Mouse (Mus musculus) B cell, adult (primary cell): Measurements from ENCODE around the gene Gm3095. TPM values are rescaled to one million over a fixed set of nuclear protein-coding genes. Genes with fewer than 3 reads are reported as not detected.

Source experiments
- total RNA-seq: library from RNA; stranded (reverse); gene quantifications from 4 replicates; pipeline ENCODE4 v1.2.4, GENCODE M21; 2023; ENCODE audit not compliant: inconsistent age

Gene Gm3095
- not detected in 4 replicates for total RNA-seq

DNA sequence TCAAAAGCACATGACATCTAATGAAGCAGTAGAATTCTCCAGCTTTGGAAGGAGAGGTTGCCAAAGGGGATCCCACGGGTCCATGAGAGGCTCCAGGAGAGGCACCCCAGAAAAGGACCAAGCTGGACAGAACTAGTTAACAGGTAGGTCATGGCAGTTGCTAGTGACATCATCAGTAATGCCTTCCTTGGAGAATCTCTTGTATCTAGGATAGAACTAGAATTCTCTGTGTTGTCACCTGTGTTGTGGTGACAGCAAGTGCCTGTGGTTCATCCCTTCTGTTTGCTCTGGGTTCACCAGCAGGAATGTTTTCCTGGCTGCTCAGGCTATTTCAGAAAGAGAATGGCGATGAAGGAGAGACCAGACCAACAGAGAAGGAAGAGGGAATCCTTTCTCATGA, at the start of gene Gm3095:
Gm3095 (plus strand) TSS at position 301 of the 400 bp plus-strand sequence.

DNA sequence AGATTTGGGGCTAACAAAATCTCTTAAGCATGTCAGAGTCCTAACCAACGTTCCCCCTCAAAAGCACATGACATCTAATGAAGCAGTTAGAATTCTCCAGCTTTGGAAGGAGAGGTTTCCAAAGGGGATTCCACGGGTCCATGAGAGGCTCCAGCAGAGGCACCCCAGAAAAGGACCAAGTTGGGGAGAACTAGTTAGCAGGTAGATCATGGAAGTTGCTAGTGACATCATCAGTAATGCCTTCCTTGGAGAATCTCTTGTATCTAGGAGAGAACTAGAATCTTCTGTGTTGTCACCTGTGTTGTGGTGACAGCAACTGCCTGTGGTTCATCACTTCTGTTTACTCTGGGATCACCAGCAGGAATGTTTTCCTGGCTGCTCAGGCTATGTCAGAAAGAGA, 31.9 kb upstream of the Gm3095 start, which contains the start of gene Gm3029:
Gm3029 (plus strand) TSS at position 301 of the 400 bp plus-strand sequence.

DNA sequence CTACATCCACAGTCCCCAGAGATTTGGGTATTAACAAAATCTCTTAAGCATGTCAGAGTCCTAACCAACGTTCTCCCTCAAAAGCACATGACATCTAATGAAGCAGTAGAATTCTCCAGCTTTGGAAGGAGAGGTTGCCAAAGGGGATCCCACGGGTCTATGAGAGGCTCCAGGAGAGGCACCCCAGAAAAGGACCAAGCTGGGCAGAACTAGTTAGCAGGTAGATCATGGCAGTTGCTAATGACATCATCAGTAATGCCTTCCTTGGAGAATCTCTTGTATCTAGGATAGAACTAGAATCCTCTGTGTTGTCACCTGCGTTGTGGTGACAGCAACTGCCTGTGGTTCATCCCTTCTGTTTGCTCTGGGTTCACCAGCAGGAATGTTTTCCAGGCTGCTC, 34.7 kb downstream of the Gm3095 start, which contains the start of gene Gm3099:
Gm3099 (plus strand) TSS at position 301 of the 400 bp plus-strand sequence.

Other genes starting within 250 kb of the Gm3095 start
- not detected in 4 replicates for gene Gm3002, start 153.5 kb upstream of the Gm3095 start, total RNA-seq
- not detected in 4 replicates for gene Gm3033, start 117.3 kb upstream of the Gm3095 start, total RNA-seq
- gene Gm2916, start 79.4 kb upstream of the Gm3095 start, total RNA-seq, result not detected in 4 replicates
- gene Gm3029, start 31.8 kb upstream of the Gm3095 start, total RNA-seq, result not detected in 4 replicates
- gene Gm3099, start 34.8 kb downstream of the Gm3095 start, total RNA-seq, result not detected in 4 replicates
- gene Gm5796, start 60.4 kb downstream of the Gm3095 start, total RNA-seq, result not detected in 4 replicates
- gene Gm3115, start 120.6 kb downstream of the Gm3095 start, total RNA-seq, result not detected in 4 replicates
- gene Gm8108, start 147.0 kb downstream of the Gm3095 start, total RNA-seq, result not detected in 4 replicates
- gene Gm3127, start 201.5 kb downstream of the Gm3095 start, total RNA-seq, result not detected in 4 replicates
- not detected in 4 replicates for gene Gm2974, start 219.0 kb downstream of the Gm3095 start, total RNA-seq